Mouse (Mus musculus) adrenal gland, postnatal 14 days (tissue): Measurements from ENCODE around the gene Ifit2. TPM values are rescaled to one million over a fixed set of nuclear protein-coding genes. Genes with fewer than 3 reads are reported as not detected.
A peak's percentile ranks its signal among the peaks of the same experiment; 100 is the strongest.

Source experiments
- DNase-seq: peaks from one replicate; pipeline ENCODE4 v3.0.0; 2021; ENCODE audit warnings: mixed read lengths
- long read RNA-seq, 2 experiments: library from polyadenylated mRNA; stranded (forward); transcript quantifications; one replicate each; pipeline ENCODE4 v2.0.0; 2021
- total RNA-seq: library from RNA; stranded (reverse); gene quantifications from 2 replicates; pipeline ENCODE4 v1.2.3, GENCODE M21; 2021

Ifit2 gene
- total RNA-seq, result 3.4 and 4.4 TPM in 2 replicates
- long read RNA-seq, experiment 1, partial matches to known transcripts, result 0 of 3 reads
- long read RNA-seq, experiment 1, other reads (novel, unspliced or antisense), result 1 of 3 reads
- long read RNA-seq, experiment 2, partial matches to known transcripts, result 1 of 2 reads
- long read RNA-seq, experiment 2, other reads (novel, unspliced or antisense), result 0 of 2 reads

DNA sequence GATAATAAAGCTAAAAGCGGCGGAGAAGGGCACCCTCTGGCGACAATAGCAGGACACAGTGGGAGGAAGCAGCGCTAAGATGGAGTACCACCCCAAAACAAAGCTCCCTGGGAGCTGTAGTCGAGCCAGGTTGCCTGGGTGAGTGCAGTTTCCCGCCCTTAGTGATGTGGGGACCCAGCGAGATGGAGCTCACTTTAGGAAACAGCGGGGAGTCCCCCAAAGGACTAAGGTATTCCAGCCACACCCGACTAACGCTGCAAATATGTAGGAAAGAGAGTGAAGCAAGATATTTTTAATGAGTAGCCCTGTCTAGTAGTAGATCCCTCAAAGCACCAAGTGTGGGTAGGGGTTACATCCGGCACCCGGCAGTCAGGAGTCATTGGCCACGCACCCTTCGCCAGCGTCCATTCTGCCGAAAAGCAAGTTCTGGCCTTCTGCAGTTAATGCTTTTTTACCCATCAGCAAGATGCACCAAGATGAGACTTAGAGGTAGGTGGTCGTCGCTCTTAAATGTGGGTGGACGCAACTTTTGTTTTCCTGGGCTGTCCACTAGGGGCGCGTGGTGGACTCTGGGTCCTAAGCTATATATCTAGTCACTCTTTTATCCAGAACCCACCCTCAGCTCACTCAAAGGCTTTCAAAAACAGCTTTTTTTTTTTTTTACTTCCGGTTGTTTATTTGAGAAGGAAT is at the start of gene Ifit2:
Gene Ifit2 (plus strand): TSS at position 161 of the 690 bp plus-strand sequence.
- DNase-seq, result peak; percentile 82

DNA sequence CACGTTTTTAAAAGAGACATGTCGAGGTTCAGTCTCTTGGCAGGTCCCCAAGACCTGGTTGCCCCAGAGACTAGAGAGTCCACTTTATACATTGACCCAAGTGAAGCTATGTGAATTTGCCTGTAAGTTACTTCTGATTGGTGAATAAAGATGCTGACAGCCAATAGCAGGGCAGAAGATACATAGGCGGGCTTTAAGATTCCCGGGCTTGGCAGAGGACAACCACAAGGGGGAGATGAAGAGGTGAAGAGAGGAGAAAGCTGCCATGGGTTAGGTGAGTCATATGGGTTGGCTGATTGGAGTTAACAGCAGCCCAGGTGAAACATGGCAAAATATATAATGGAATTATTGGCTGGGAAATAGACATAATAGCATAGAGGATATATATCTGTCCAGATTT is 49.7 kb upstream of the Ifit2 start:
- peak; percentile 89 for DNase-seq

DNA sequence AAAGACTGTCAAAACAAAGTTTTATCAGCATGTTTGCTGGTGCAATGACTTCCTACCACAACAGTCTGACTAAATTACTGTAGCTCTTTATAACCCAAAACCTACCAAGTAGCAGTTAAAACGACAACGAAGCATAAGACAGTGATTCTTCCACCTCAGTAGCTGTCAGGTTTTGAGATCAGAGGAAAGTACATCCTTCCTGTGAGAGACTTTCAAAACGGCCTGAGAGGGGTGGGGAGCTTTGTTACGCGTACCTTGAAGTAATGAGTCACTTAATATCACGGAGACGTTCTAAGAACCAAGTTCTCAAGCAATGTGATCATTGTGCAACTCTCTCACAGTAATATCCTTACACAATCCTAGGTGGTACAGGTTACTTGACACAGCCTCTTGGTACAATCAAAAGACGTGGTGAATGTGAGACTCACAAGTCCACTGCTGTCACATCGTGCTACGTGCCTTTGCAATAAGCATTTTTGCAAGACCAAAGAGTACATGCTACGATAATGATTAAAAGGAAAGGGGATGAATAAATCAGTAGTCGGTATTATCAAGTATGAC is 45.3 kb upstream of the Ifit2 start:
- DNase-seq, result no peak

DNA sequence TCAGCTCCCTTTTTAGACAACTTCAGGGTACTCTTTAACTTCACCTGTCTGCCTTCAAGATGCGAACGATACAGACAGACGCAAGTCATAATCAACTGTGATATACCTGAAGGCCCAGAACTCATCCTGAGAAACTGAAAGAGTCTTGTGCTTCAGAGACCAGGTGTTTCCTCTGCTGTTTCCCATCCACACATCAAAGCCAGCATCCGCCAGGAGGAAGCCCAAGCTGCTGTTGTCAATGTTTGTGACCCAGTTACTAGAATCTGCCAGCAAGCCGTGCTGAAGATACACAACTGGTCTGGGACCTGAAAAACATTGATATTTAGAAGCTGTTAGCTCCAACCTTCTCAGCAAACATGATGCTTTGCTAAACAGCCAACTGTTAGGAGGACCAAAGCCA is 39.8 kb upstream of the Ifit2 start:
- DNase-seq, result no peak

DNA sequence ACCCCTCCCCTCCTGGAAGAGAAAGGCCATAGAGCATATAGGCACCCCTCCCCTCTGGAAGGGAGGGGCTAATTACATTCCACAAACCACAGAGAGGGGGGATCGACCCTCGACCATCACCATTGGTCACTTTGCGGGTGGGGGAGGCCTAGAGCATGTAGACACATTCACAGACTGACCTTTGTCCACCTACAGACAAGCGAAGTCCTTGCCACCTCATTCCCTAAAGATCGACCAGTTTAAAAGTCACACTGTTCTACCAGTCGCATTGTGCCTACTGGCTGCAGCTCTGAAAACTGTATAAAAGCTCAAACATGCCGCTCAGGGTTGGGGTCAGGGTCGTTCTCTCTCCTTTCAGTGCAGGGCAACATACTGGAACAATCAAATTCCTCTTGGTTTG is 39.0 kb upstream of the Ifit2 start:
- DNase-seq, result peak; percentile 23

DNA sequence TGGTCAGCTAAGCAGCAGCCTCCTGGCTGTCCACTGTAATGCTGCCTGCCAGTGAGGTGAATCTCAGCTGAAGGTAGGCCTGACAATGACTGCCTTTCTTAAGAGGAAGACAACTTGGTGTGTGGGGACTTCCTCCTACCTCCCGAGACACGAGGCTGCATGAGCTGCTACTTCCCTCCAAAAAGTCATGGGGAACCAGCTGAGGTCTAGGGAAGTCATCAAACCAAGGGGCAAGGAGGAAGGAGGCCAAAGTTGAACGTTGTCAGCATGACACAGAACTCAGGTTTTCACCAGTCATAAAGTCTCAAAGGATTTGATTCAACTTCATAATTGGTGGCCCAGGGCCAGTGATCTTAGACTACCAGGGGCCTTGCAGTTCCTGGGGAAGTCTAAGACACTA is 34.8 kb upstream of the Ifit2 start:
- DNase-seq, result peak; percentile 30

DNA sequence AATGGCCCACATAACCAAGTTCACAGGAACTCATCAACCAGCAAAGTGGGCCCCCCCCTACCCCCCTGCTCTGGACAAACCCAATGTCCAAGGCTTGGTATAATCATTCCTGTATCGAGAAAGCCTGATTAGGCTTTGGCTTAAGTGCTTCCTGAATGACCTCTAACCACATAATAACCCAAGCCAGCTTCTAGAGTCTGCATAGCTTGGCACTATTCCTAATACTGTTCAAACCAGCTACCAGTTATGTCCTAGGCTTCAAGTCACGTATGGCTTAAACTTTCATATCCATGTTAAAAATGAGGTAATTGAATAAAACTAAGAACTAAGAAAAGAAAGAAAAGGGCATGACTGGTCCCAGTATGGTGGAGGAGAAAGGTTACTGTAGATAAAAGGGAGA is 34.1 kb upstream of the Ifit2 start:
- no peak for DNase-seq

DNA sequence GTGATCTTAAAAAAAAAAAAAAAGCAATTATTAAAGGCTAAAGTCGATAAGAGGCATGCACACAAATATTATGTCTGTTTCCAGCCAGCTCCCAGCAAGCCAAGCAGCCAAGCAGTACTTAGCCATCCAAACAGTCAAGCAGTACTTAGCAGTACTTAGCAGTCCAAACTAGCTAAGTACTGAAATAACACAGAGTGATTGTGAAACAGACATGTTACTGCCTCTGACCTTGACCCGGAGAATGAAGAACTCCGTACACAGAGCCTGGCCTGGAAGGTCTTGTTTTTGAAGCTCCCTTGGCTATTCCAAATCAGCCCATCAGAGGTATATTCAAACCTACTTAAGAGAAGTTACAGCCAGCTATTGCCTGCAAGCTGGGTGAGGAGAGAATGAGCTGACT is 33.3 kb upstream of the Ifit2 start:
- peak; percentile 47 for DNase-seq

DNA sequence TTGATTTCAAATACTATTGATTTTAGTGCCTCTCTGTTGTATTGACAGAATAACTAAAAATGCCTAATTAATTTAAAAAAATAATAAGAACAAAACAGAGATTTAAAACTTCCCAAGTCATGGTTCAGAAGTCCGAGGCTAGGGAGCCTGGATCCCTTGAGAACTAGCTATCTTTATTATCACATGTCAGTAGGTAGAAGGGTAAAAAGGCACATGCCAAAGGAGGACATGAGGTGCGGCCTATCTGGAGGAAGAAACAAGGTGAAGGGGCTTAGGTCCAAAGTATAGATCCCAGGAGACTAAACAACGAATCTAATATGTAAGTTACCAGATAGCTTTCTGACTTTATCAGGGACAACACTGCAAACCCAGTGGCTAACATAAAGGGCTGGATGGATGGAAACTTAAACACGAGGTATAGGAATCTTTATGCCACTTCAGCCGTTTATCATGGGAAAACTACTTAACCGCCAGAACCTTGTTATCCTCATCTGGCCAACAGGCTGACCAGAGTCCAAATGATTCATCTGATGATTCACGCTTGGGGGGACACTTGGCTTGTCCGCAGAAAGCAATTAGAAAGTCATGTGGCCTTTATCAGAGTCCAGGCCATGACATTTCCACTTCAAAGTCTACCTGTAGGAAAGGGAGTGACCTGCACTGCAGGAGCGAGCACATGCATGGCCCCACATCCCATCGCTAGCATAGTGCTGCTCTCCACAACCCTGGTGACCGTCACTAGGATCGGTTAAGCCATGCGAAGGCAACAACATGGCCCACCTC is 32.5 kb upstream of the Ifit2 start:
- DNase-seq, result peak; percentile 72

DNA sequence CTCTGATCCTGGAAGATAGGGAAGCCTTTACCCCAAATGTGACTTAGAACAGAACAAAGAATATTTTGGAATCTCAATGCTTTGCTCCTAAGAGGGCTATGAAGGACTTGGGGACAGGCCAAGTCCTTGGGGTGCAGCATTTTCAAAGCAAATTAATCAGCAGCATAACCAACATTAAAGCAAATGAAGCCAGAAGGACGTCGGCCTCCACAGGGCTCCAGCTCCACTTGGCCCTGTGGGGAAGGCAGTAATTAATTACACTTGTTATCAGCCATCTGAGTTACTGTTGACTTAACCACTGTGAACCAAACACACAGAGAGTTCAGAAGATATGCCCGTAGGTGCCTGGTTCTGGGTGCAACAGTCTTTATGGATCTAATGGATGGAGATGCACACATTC is 31.7 kb upstream of the Ifit2 start:
- peak; percentile 73 for DNase-seq

DNA sequence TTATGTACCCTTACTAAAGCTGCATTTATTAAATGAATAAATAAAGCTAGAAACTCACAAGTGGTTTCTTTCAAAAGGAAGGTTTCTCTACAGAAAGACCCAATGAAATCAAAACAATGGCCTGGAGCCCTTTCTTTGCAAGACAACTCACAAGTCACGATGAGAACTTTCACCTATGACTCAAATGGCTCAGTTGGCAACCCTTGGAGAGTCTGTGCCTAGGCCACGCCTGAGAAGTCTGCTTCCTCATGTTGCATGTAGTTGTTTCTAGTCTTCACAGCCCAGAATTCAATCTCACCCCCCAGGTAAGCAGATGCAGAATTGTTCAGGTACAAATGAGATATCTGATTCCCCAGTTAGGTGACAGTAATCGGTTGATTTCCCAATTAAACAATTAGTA is 30.8 kb upstream of the Ifit2 start:
- DNase-seq, result peak; percentile 50

DNA sequence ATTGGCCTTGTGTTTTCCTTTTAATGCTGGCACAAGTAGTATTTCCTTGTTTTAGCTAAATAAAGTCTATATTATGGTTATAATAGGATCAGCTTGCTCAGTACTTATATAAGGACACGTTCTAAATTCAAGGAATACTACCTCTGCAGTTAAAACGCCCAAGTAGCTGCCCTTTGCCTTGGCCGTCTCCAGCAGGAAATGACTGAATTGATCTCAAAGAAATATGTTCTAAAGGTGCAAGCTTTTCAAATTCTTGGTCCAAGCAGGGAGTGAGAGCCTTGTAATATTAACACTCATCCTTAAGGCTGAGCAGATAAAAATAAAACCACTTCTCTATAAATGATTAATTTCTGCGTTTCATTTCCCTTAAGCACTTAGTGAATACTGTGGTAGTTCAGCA is 30.4 kb upstream of the Ifit2 start:
- DNase-seq, result no peak

DNA sequence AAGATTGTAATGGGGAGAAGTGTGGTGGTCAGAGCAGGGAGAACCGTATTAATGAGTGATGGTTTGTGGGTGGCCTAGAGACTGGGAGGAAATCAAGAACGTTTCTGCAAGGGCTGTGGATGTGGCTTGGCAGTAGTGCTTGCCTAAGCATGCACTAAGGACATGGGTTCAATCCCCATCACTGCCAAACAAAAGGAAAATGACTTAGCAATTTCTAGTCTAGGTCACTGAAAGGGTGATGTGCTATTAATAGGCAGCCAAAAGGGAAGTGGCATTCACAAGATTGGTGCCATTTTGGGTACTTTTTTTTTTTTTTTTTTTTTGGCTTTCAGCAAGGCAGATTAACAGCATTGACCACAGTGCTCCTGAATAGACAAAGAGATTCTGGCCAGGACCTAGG is 29.1 kb upstream of the Ifit2 start:
- DNase-seq, result no peak

DNA sequence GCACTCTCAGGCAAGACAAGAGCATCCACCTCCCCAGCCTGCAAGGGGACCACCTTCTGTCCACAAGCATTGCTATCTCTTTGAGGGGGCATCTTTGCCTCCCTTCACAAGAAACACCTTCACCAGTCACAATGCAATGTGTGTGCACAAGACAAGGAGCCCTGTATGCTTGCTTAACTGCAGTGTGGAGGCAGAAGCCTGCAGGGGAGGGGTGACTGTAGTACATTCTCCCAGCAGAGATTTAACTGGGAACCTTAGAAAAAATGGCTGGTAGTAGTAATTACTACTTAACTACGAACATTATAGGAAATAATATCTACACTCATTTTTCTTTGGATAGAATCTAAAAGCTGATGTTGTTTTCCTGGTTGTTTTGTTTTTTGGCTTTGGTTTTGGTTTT is 28.5 kb upstream of the Ifit2 start:
- no peak for DNase-seq

DNA sequence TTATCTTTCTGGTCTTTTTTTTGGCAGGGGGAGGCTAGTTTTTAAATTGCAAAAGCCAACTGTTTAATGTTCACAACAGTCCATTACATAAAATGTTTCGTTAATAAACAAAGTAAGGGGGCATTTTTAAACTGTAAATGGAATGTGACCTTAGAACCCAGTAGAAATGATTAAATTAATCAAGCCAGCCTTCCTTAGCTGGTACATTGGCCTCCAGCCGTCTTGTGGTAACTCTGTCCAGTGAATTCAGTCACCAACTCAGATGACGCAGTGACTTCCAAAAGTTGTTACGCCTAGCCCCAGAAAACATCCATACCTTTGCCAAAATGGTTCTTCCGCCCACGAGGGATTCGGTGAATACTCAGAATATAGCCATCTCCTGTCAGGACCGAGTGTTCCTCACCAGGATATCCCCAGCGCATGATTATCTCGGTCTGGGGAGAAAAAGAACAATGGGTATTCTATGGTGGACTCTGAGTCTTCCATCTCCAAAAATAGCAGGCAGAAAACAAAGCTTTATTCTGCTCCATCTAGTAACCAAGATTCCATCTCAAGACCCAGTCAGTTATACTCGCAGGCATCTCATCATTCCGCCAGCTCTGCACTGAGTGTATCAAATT is 27.3 kb upstream of the Ifit2 start:
- no peak for DNase-seq

DNA sequence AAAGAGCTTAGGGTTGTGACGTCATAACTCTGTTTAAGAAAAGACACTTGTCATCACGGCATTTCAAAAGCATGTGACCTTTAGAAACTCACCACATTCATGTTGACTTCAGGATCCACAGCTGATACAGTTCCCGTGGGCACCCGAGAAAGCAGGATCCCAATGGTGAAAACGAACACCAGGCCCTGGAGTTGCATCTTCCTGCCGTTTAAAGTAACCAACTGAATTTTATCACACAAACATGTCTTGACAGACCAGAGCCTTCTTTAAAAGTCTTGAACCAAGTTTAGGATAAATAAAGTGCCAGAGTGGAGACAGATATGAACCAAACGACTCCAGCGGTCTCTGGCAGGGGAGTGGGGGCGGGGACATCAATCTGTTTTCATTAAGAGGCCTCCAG is 25.8 kb upstream of the Ifit2 start:
- no peak for DNase-seq

DNA sequence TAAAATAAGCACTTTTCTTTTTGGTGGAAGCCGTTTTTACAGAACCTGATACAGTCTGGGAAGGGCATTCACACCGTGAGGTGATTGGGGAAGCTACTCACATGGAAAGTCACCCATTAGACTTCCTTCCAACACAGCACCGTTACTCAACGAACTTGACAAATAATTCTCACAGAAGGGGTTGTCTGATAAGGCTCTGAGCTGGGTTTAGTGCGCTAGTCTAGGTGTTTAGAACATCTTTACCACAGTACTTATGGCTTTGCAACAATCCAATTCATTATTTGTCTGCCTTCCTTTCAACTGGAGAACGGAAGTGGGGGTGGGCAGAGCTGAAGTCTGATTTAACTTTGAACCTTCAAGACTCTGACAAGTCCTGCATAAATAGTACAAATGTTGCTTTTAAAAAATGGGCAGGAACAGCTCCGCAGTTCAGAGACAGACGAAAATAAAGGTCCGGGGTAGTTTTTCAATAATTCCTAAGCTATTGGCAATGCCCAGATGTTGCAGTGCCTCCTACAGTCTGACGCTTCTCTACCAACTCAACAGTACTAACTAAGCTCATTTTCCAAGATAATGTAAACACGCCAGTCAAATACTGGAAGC is 24.1 kb upstream of the Ifit2 start:
- DNase-seq, result no peak

DNA sequence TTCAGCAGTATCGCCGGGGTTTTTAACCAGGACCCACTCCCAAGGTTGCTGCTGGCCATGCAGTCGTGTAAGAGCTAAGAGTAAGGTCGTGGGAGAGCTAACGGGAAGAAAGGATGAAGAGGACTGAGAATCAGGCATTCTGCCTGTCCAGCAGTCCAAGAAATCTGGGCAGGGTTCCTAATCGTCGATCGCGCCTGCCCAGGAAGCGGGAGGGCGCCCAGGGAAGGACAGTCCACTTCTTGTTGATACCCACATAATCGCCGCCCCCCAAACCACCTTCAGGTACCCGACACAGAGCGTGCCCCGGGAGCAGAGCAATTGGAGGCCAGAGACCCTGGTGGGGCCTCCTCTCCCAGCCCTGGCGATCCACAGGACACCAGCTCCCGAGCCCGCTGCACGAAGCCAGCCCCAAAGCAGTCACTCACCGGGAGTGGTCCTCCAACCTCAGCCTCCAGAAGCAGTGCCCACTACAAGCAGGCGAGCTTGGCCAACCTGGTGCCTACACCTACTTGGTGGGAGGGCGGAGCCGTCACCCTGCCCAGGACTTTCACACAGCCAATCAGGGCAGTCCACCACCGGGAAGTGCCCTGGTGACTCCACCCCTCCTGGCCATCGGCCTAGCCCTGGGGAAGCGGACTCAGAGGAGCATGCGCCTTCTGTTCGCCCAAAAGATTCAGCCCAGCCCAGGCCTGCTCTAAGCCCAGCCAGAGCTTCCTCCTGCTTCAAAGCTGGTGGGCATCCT is 23.4 kb upstream of the Ifit2 start, which contains the start of gene Lipa:
Gene Lipa (minus strand): TSS at position 534 of the 742 bp plus-strand sequence.
- DNase-seq, result peak; percentile 99

DNA sequence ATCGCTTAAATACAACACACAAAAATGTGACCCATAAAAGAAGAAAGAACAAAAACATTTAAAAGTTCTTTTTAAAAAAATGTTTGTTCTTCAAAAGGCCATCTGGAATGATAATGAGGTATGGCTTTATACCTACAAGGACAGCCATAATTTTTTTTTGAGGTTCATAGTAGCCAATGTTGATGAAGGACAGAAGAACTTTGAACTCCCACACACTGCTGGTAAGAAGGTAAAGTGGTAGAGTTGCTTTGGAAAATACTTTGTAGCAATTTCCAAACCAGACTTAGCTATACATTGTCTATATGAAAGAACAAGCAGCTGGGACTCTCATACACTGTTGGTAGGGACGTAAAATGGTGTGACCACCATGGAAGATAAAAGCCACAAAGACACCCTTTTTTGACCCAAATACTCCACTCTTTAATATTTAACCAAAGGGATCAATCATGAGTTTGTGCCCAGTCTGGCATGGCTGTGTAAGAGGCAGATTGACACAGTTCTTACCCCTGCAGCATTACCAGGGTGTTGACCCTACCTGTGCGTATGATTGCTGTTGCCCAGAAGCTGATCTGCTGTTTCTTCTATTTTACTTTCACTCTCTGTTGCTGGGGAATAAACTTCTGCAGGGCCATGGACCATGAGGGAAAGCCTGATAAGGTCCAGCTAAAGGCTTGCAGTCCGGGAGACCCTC is 18.3 kb upstream of the Ifit2 start:
- no peak for DNase-seq

DNA sequence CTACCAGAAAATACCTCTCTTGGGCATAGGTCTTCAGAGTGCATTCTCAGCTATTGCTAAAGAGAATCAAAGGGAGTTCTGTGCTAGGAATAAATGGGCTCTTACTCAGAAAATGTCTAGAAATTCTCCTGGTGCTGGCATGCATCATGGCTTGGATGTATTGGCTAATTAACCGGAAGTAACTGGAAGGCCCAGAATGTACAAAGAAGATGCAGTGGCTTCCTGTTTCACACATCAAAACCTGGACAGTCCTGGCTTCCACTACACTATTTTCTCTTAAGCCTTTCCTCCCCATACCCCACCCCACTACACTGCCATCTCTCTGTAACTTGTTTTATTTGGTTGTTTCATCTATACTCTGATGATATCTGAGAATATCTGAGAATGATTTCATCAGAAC is 11.1 kb upstream of the Ifit2 start:
- no peak for DNase-seq

DNA sequence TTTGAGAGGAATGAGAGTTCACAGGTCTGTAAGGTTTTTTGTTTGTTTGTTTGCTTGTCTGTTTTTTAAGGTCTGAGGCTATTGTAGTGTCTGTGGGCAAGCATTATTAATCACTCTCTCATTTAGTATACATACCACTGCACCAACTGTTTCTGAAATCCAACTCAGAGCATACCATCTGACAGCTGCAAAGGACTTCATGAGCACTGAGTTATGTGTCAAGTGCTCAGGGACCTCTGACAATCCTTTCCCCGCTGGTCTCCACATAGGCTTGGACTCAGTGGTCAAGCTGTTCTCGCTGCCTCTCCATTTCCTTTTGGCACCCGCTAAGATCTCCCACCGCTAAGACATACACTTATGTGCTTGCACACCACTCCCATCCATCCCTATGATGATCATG is 4.3 kb upstream of the Ifit2 start:
- no peak for DNase-seq
